Mouse (Mus musculus) cortical plate, adult 2 months (tissue): ENCODE results near the gene Gm42517.

ENCODE experiments used
- CTCF ChIP-seq: fragments of 200-500 bp; IDR thresholded peaks from 2 replicates; pipeline ENCODE4 v1.5.1; 2011; ENCODE audit warnings: mild to moderate bottlenecking, control low read depth, low read length; ENCODE audit not compliant: insufficient read depth; ENCODE audit errors: extremely low read depth
- POLR2A ChIP-seq: fragments of 200-500 bp; IDR thresholded peaks from 2 replicates; pipeline ENCODE4 v1.6.1; 2011; ENCODE audit warnings: mild to moderate bottlenecking, low read length, control low read depth; ENCODE audit not compliant: insufficient read depth; ENCODE audit errors: extremely low read depth

GRCm38 (mm10) chr5:108357862-108358261 is 9.9 kb downstream of the Gm42517 start:
- TF ChIP-seq CTCF, result no peak
- TF ChIP-seq POLR2A, result no peak
